Comparison of ENCODE assay signal across 8 mouse cellular contexts in the genomic region with DNA sequence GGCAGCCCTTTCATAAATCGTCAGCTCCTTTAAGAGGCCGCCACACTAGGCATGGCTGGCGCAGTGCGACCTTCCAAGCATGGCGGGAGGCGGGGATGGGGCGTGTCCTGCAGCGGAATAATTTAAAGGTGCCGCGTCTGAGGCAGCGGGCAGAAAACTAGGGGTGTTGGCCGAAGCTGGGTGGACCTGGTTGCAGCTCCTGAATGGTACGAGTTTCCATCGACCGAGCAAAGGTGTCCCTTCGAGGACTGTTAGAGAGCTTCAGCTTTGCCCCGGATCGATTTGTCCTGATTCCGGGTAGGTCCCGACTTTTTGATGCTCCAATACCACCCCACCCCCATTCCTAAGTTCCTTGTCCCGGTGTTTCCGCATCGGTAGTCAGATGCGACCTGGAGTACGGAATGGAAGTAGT. TPM values are rescaled to one million over a fixed set of nuclear protein-coding genes. Genes with fewer than 3 reads are reported as not detected.
DNase-seq lines count a peak whose midpoint lies in the region; ATAC-seq and TF ChIP-seq lines count a peak whose summit lies in the region.

A gene (plus strand): TSS at position 125 of the 412 bp plus-strand sequence.

- TF ChIP-seq CTCF in G1E (IDR thresholded peaks at IDR 0.05; ENCODE audit: low read depth, low read length) = no peak
- no peak for TF ChIP-seq CTCF in cerebellum, adult 2 months (IDR thresholded peaks at IDR 0.05; ENCODE audit: borderline replicate concordance, insufficient read depth, low read depth, low read length)
- no peak for TF ChIP-seq CTCF in liver, postnatal 0 days (IDR thresholded peaks at IDR 0.05; ENCODE audit: low read depth)
- TF ChIP-seq CTCF in testis, adult 2 months (IDR thresholded peaks at IDR 0.05; ENCODE audit: control insufficient read depth, insufficient read depth, insufficient replicate concordance, low read depth, low read length) = no peak

- peak within 1 kb of the TSS; percentile 39 for H3K27ac ChIP-seq in cerebellum, adult 2 months (ENCODE audit: insufficient read depth, low read length)
- peak within 1 kb of the TSS; percentile 71 for H3K27ac ChIP-seq in forebrain, embryonic 16.5 days (ENCODE audit: low read length)
- H3K27ac ChIP-seq in liver, postnatal 0 days (ENCODE audit: low read depth) = peak within 1 kb of the TSS; percentile 76
- peak within 1 kb of the TSS; percentile 58 for H3K27ac ChIP-seq in neural tube, embryonic 14.5 days (ENCODE audit: low read depth, low read length)
- H3K27ac ChIP-seq in testis, adult 2 months (ENCODE audit: control insufficient read depth, insufficient read depth, low read depth, low read length) = peak within 1 kb of the TSS; percentile 26

- under 1% methylated on average over 25 of the region's 25 CpGs for WGBS in cerebellum, adult 2 months
- WGBS in forebrain, embryonic 16.5 days = 0% methylated on average over 25 of the region's 25 CpGs
- 1% methylated on average over 25 of the region's 25 CpGs for WGBS in liver, postnatal 0 days (ENCODE audit: insufficient replicate concordance)
- whole genome bisulfite sequencing in neural tube, embryonic 14.5 days = under 1% methylated on average over 25 of the region's 25 CpGs

- TF ChIP-seq POLR2A in cerebellum, adult 2 months (IDR thresholded peaks at IDR 0.05; ENCODE audit: borderline replicate concordance, insufficient read depth, low read length) = peak; percentile 58; the same call in 1 of the 2 replicates
- TF ChIP-seq POLR2A in testis, adult 2 months (IDR thresholded peaks at IDR 0.05; ENCODE audit: control insufficient read depth, low read depth, low read length) = peak; percentile 46; the same call in 1 of the 2 replicates

- H3K4me1 ChIP-seq in G1E (ENCODE audit: insufficient read depth, low read depth, low read length) = peaks cover 31% of the 10 kb centered on the region
- peaks cover 6% of the 10 kb centered on the region; the same call in 1 of the 2 replicates for H3K4me1 ChIP-seq in cerebellum, adult 2 months (ENCODE audit: control insufficient read depth, insufficient read depth, low read length)
- H3K4me1 ChIP-seq in forebrain, embryonic 16.5 days (replicated peaks; ENCODE audit: control insufficient read depth, insufficient read depth, low read length) = peaks cover 10% of the 10 kb centered on the region
- H3K4me1 ChIP-seq in liver, postnatal 0 days (ENCODE audit: insufficient read depth) = peaks cover 10% of the 10 kb centered on the region
- no peaks in the 10 kb centered on the region for H3K4me1 ChIP-seq in neural tube, embryonic 14.5 days (ENCODE audit: control insufficient read depth, insufficient read depth, low read length)
- peaks cover 18% of the 10 kb centered on the region for H3K4me1 ChIP-seq in testis, adult 2 months (ENCODE audit: control insufficient read depth, insufficient read depth, low read length)

- ATAC-seq in G1E (ENCODE audit: extremely low read depth, insufficient number of reproducible peaks, low FRiP score, poor library complexity, severe bottlenecking) = peak; percentile 72
- peak; percentile 74 for ATAC-seq in forebrain, embryonic 16.5 days
- ATAC-seq in liver, postnatal 0 days = peak; percentile 69
- ATAC-seq in neural tube, embryonic 14.5 days (ENCODE audit: low read depth) = peak; percentile 78

- H3K9ac ChIP-seq in forebrain, embryonic 16.5 days (replicated peaks; ENCODE audit: low read depth, low read length) = peak within 1 kb of the TSS; percentile 58
- H3K9ac ChIP-seq in liver, postnatal 0 days (replicated peaks) = peak within 1 kb of the TSS; percentile 78
- H3K9ac ChIP-seq in neural tube, embryonic 14.5 days (replicated peaks; ENCODE audit: low read depth, low read length) = peak within 1 kb of the TSS; percentile 52

- H3K36me3 ChIP-seq in G1E (replicated peaks) = peaks cover 60% of the 10 kb centered on the region
- H3K36me3 ChIP-seq in forebrain, embryonic 16.5 days (ENCODE audit: control insufficient read depth, insufficient read depth) = peaks cover 11% of the 10 kb centered on the region
- H3K36me3 ChIP-seq in liver, postnatal 0 days (replicated peaks; ENCODE audit: insufficient read depth, low read length) = peaks cover 20% of the 10 kb centered on the region
- 0 out of 2 replicates have a peak, but pooled peaks cover 5% of the 10 kb centered on the region for H3K36me3 ChIP-seq in neural tube, embryonic 14.5 days (ENCODE audit: control insufficient read depth, insufficient read depth, low read length)
- H3K36me3 ChIP-seq in testis, adult 2 months (ENCODE audit: control insufficient read depth, insufficient read depth, low read length) = no peaks in the 10 kb centered on the region

- H3K4me3 ChIP-seq in G1E (ENCODE audit: low read depth, low read length) = peak within 1 kb of the TSS; percentile 94
- peak within 1 kb of the TSS; percentile 88 for H3K4me3 ChIP-seq in cerebellum, adult 2 months (replicated peaks; ENCODE audit: insufficient read depth, low read depth, low read length)
- H3K4me3 ChIP-seq in forebrain, embryonic 16.5 days (replicated peaks; ENCODE audit: low read length) = peak within 1 kb of the TSS; percentile 70
- peak within 1 kb of the TSS; percentile 74 for H3K4me3 ChIP-seq in liver, postnatal 0 days (ENCODE audit: low read depth, low read length)
- H3K4me3 ChIP-seq in neural tube, embryonic 14.5 days (ENCODE audit: low read depth, low read length) = peak within 1 kb of the TSS; percentile 50
- H3K4me3 ChIP-seq in testis, adult 2 months (ENCODE audit: control insufficient read depth, low read depth, low read length) = peak within 1 kb of the TSS; percentile 84

- H3K27me3 ChIP-seq in G1E (ENCODE audit: insufficient read depth, low read length) = no peaks in the 10 kb centered on the region
- H3K27me3 ChIP-seq in cerebellum, adult 2 months (ENCODE audit: control insufficient read depth, insufficient read depth, low read length) = no peaks in the 10 kb centered on the region
- no peaks in the 10 kb centered on the region for H3K27me3 ChIP-seq in forebrain, embryonic 16.5 days (replicated peaks; ENCODE audit: control insufficient read depth, insufficient read depth, low read length)
- no peaks in the 10 kb centered on the region for H3K27me3 ChIP-seq in liver, postnatal 0 days (ENCODE audit: insufficient read depth, low read length)
- H3K27me3 ChIP-seq in neural tube, embryonic 14.5 days (ENCODE audit: control insufficient read depth, insufficient read depth, low read length) = no peaks in the 10 kb centered on the region
- no peaks in the 10 kb centered on the region; the same call in none of the 2 replicates for H3K27me3 ChIP-seq in testis, adult 2 months (ENCODE audit: control insufficient read depth, insufficient read depth, low read length)

- no peak for TF ChIP-seq EP300 in liver, postnatal 0 days (IDR thresholded peaks at IDR 0.05; ENCODE audit: low read depth)

- peak within 1 kb of the TSS; percentile 95 for H3K4me2 ChIP-seq in forebrain, embryonic 16.5 days (ENCODE audit: low read length)
- peak within 1 kb of the TSS; percentile 90 for H3K4me2 ChIP-seq in liver, postnatal 0 days (ENCODE audit: low read depth, low read length)
- H3K4me2 ChIP-seq in neural tube, embryonic 14.5 days (ENCODE audit: low read depth, low read length) = peak within 1 kb of the TSS; percentile 90

- H3K9me3 ChIP-seq in G1E (replicated peaks) = no peaks in the 10 kb centered on the region
- H3K9me3 ChIP-seq in forebrain, embryonic 16.5 days (ENCODE audit: control insufficient read depth, low read length) = no peaks in the 10 kb centered on the region
- H3K9me3 ChIP-seq in liver, postnatal 0 days (ENCODE audit: low read length) = no peaks in the 10 kb centered on the region
- H3K9me3 ChIP-seq in neural tube, embryonic 14.5 days (ENCODE audit: control insufficient read depth, low read length) = no peaks in the 10 kb centered on the region

- intact Hi-C loops in heart, postnatal 25 days (cut with DNase I) = loop anchor here (2.0 to 10.0 kb wide), 3 partner anchors 14 to 107 kb away; a partner anchor contains a TSS

- DNase-seq in G1E (ENCODE audit: low spot score) = peak; percentile 71
- peak; percentile 91 for DNase-seq in cerebellum, adult 2 months
- DNase-seq in heart, postnatal 25 days (ENCODE audit: low spot score) = peak; percentile 77
- DNase-seq in layer of hippocampus, adult 11-12 months (ENCODE audit: low spot score) = peak; percentile 91
- DNase-seq in liver, postnatal 0 days = peak; percentile 91

RNA-seq across cellular contexts. Expression of the gene that starts here (rescaled TPM):
- total RNA-seq in G1E (2014; fragmentation: Nextera tagmentation) = 39.8 and 61.5 TPM in 2 replicates
- total RNA-seq in G1E (2017) = 33.9 and 34.3 TPM in 2 replicates
- polyA plus RNA-seq in G1E (2012) = 21.4 and 25.1 TPM in 2 replicates
- 80.0 and 83.9 TPM in 2 replicates for polyA plus RNA-seq in cerebellum, adult 2 months (2012; rRNA removed)
- polyA plus RNA-seq in forebrain, embryonic 16.5 days (2015; fragmentation: Nextera tagmentation; extraction: Ambion mirVana) = 27.3 and 36.0 TPM in 2 replicates
- total RNA-seq in heart, postnatal 25 days (2021) = 10 to 100 TPM; 10.6 to 11.9 TPM
- 6.4 TPM in 2 replicates for polyA plus RNA-seq in liver, postnatal 0 days (2015; fragmentation: Nextera tagmentation; extraction: Ambion mirVana)
- 33.5 and 38.0 TPM in 2 replicates for polyA plus RNA-seq in neural tube, embryonic 14.5 days (2014; fragmentation: Nextera tagmentation; extraction: Ambion mirVana)
- 12.4 and 17.8 TPM in 2 replicates for polyA plus RNA-seq in testis, adult 2 months (2012; rRNA removed)

Comparison
In these comparisons a context has a peak if more than half of its experiments do, and no peak if none do; other contexts are left out.
1. Peak in every context shown above with its lines: DNase-seq, ATAC-seq, H3K4me3 ChIP-seq and H3K27ac ChIP-seq.
2. H3K27ac ChIP-seq: peak in every context shown above with its lines; median percentile 76 in liver, postnatal 0 days; 71 in forebrain, embryonic 16.5 days; 58 in neural tube, embryonic 14.5 days; 39 in cerebellum, adult 2 months; 26 in testis, adult 2 months.